Mouse (Mus musculus): ENCODE data around the gene Adamts18. TPM values are rescaled to one million over a fixed set of nuclear protein-coding genes. Genes with fewer than 3 reads are reported as not detected.

Adamts18 gene
- 0.73 and 1.0 TPM in 2 replicates for polyA plus RNA-seq (2016; fragmentation: Nextera tagmentation; extraction: Ambion mirVana)

GRCm38 (mm10) chr8:113848653-113849135 lies at the start of gene Adamts18:
Gene Adamts18 (minus strand): TSS chr8:113848738.
- Histone ChIP-seq H3K4me3 (peak within 1 kb of the TSS; percentile 74), H3K27me3 (ENCODE audit: insufficient read depth, poor library complexity, severe bottlenecking) (peaks cover 54% of the 10 kb centered on the region), H3K9me3 (no peaks in the 10 kb centered on the region; the same call in 1 of the 2 replicates), H3K4me1 (replicated peaks) (peaks cover 19% of the 10 kb centered on the region), H3K36me3 (no peaks in the 10 kb centered on the region), H3K27ac (peak within 1 kb of the TSS; percentile 82)
- WGBS = under 1% methylated on average over 32 of the region's 32 CpGs
- peak; percentile 62 for DNase-seq (ENCODE audit: low spot score)

GRCm38 (mm10) chr8:113896446-113896845 lies 47.9 kb upstream of the Adamts18 start:
- Histone ChIP-seq H3K36me3 (no peaks in the 10 kb centered on the region), H3K27me3 (ENCODE audit: insufficient read depth, poor library complexity, severe bottlenecking) (no peaks in the 10 kb centered on the region), H3K4me3 (no peak overlapping the region), H3K27ac (no peak overlapping the region), H3K4me1 (replicated peaks) (no peaks in the 10 kb centered on the region), H3K9me3 (no peaks in the 10 kb centered on the region)
- DNase-seq (ENCODE audit: low spot score) = no peak
- 72% methylated on average over 1 of the region's 1 CpGs for WGBS

GRCm38 (mm10) chr8:113891376-113891775 lies 42.8 kb upstream of the Adamts18 start:
- Histone ChIP-seq H3K4me1 (replicated peaks) (no peaks in the 10 kb centered on the region), H3K36me3 (no peaks in the 10 kb centered on the region), H3K27ac (no peak overlapping the region), H3K27me3 (ENCODE audit: insufficient read depth, poor library complexity, severe bottlenecking) (no peaks in the 10 kb centered on the region), H3K4me3 (no peak overlapping the region), H3K9me3 (0 out of 2 replicates have a peak, but pooled peaks cover 2% of the 10 kb centered on the region)
- DNase-seq (ENCODE audit: low spot score) = no peak
- WGBS = 45% methylated on average over 3 of the region's 3 CpGs

- WGBS = 92% methylated on average over 3 of the region's 3 CpGs
- Histone ChIP-seq H3K27ac (no peak overlapping the region), H3K27me3 (ENCODE audit: insufficient read depth, poor library complexity, severe bottlenecking) (peaks cover 9% of the 10 kb centered on the region; the same call in 1 of the 2 replicates), H3K4me1 (replicated peaks) (no peaks in the 10 kb centered on the region), H3K4me3 (no peak overlapping the region), H3K9me3 (0 out of 2 replicates have a peak, but pooled peaks cover 2% of the 10 kb centered on the region), H3K36me3 (no peaks in the 10 kb centered on the region)
- DNase-seq (ENCODE audit: low spot score) = no peak
Measured at GRCm38 (mm10) chr8:113886509-113886908, 38.0 kb upstream of the Adamts18 start.

- Histone ChIP-seq H3K9me3 (0 out of 2 replicates have a peak, but pooled peaks cover 2% of the 10 kb centered on the region), H3K4me3 (no peak overlapping the region), H3K36me3 (no peaks in the 10 kb centered on the region), H3K27ac (no peak overlapping the region), H3K4me1 (replicated peaks) (no peaks in the 10 kb centered on the region), H3K27me3 (ENCODE audit: insufficient read depth, poor library complexity, severe bottlenecking) (peaks cover 9% of the 10 kb centered on the region; the same call in 1 of the 2 replicates)
- 87% methylated on average over 2 of the region's 2 CpGs for WGBS
- no peak for DNase-seq (ENCODE audit: low spot score)
Measured at GRCm38 (mm10) chr8:113885101-113885500, 36.6 kb upstream of the Adamts18 start.

GRCm38 (mm10) chr8:113883994-113884393 lies 35.5 kb upstream of the Adamts18 start:
- no peaks in the 10 kb centered on the region for H3K4me1 ChIP-seq (replicated peaks)
- H3K27me3 ChIP-seq (ENCODE audit: insufficient read depth, poor library complexity, severe bottlenecking) = peaks cover 9% of the 10 kb centered on the region; the same call in 1 of the 2 replicates
- no peaks in the 10 kb centered on the region for H3K36me3 ChIP-seq
- WGBS = 11% methylated on average over 7 of the region's 7 CpGs
- 0 out of 2 replicates have a peak, but pooled peaks cover 2% of the 10 kb centered on the region for H3K9me3 ChIP-seq
- no peak overlapping the region for H3K27ac ChIP-seq
- no peak overlapping the region for H3K4me3 ChIP-seq
- no peak for DNase-seq (ENCODE audit: low spot score)

- H3K4me3 ChIP-seq = no peak overlapping the region
- H3K27ac ChIP-seq = no peak overlapping the region
- H3K27me3 ChIP-seq (ENCODE audit: insufficient read depth, poor library complexity, severe bottlenecking) = peaks cover 9% of the 10 kb centered on the region; the same call in 1 of the 2 replicates
- DNase-seq (ENCODE audit: low spot score) = no peak
- WGBS = 64% methylated on average over 2 of the region's 2 CpGs
- H3K4me1 ChIP-seq (replicated peaks) = 0 out of 2 replicates have a peak, but pooled peaks cover 4% of the 10 kb centered on the region
- H3K36me3 ChIP-seq = no peaks in the 10 kb centered on the region
- 0 out of 2 replicates have a peak, but pooled peaks cover 2% of the 10 kb centered on the region for H3K9me3 ChIP-seq
Measured at GRCm38 (mm10) chr8:113882558-113882957, 34.0 kb upstream of the Adamts18 start.

- H3K27me3 ChIP-seq (ENCODE audit: insufficient read depth, poor library complexity, severe bottlenecking) = peaks cover 9% of the 10 kb centered on the region; the same call in 1 of the 2 replicates
- DNase-seq (ENCODE audit: low spot score) = no peak
- H3K27ac ChIP-seq = no peak overlapping the region
- H3K9me3 ChIP-seq = no peaks in the 10 kb centered on the region
- no peaks in the 10 kb centered on the region for H3K36me3 ChIP-seq
- 74% methylated on average over 3 of the region's 3 CpGs for WGBS
- H3K4me1 ChIP-seq (replicated peaks) = 0 out of 2 replicates have a peak, but pooled peaks cover 4% of the 10 kb centered on the region
- H3K4me3 ChIP-seq = no peak overlapping the region
Measured at GRCm38 (mm10) chr8:113878411-113879006, 30.0 kb upstream of the Adamts18 start.

- no peak overlapping the region for H3K4me3 ChIP-seq
- H3K27ac ChIP-seq = no peak overlapping the region
- 0 out of 2 replicates have a peak, but pooled peaks cover 4% of the 10 kb centered on the region for H3K4me1 ChIP-seq (replicated peaks)
- 86% methylated on average over 12 of the region's 12 CpGs for WGBS
- H3K36me3 ChIP-seq = no peaks in the 10 kb centered on the region
- H3K27me3 ChIP-seq (ENCODE audit: insufficient read depth, poor library complexity, severe bottlenecking) = no peaks in the 10 kb centered on the region
- DNase-seq (ENCODE audit: low spot score) = no peak
- no peaks in the 10 kb centered on the region for H3K9me3 ChIP-seq
Measured at GRCm38 (mm10) chr8:113873446-113874120, 25.0 kb upstream of the Adamts18 start.

- H3K4me1 ChIP-seq (replicated peaks) = no peaks in the 10 kb centered on the region
- H3K27me3 ChIP-seq (ENCODE audit: insufficient read depth, poor library complexity, severe bottlenecking) = no peaks in the 10 kb centered on the region
- DNase-seq (ENCODE audit: low spot score) = no peak
- no peaks in the 10 kb centered on the region for H3K9me3 ChIP-seq
- no peak overlapping the region for H3K4me3 ChIP-seq
- H3K27ac ChIP-seq = no peak overlapping the region
- H3K36me3 ChIP-seq = no peaks in the 10 kb centered on the region
- WGBS = 91% methylated on average over 6 of the region's 6 CpGs
Measured at GRCm38 (mm10) chr8:113872436-113872835, 23.9 kb upstream of the Adamts18 start.

GRCm38 (mm10) chr8:113866530-113866929 lies 18.0 kb upstream of the Adamts18 start:
- Histone ChIP-seq H3K27ac (no peak overlapping the region), H3K9me3 (no peaks in the 10 kb centered on the region), H3K36me3 (no peaks in the 10 kb centered on the region), H3K4me1 (replicated peaks) (no peaks in the 10 kb centered on the region), H3K4me3 (no peak overlapping the region), H3K27me3 (ENCODE audit: insufficient read depth, poor library complexity, severe bottlenecking) (no peaks in the 10 kb centered on the region)
- no peak for DNase-seq (ENCODE audit: low spot score)
- WGBS = 81% methylated on average over 4 of the region's 4 CpGs

GRCm38 (mm10) chr8:113865326-113866093 lies 17.0 kb upstream of the Adamts18 start:
- Histone ChIP-seq H3K27ac (no peak overlapping the region), H3K4me3 (no peak overlapping the region), H3K27me3 (ENCODE audit: insufficient read depth, poor library complexity, severe bottlenecking) (no peaks in the 10 kb centered on the region), H3K36me3 (no peaks in the 10 kb centered on the region), H3K4me1 (replicated peaks) (no peaks in the 10 kb centered on the region), H3K9me3 (no peaks in the 10 kb centered on the region)
- WGBS = 87% methylated on average over 13 of the region's 13 CpGs
- no peak for DNase-seq (ENCODE audit: low spot score)
